Mouse (Mus musculus) heart, adult 18-20 months (tissue): ENCODE data around the gene Ttll12. TPM values are rescaled to one million over a fixed set of nuclear protein-coding genes. Genes with fewer than 3 reads are reported as not detected.

Source experiments
- DNase-seq, 2 experiments: peaks; one replicate each; pipeline ENCODE4 v3.0.0; 2021 to 2022; ENCODE audit warnings: mixed read lengths in 1 of 2
- long read RNA-seq, 2 experiments: library from polyadenylated mRNA; stranded (forward); transcript quantifications; one replicate each; pipeline ENCODE4 v2.0.0; 2021
- total RNA-seq, 2 experiments: library from RNA; stranded (reverse); gene quantifications; 2 replicates each; pipeline ENCODE4 v1.2.3; 2021

Gene Ttll12
- total RNA-seq = 1 to 10 TPM; 6.0 TPM
- long read RNA-seq, experiment 1, transcript Ttll12-201 (14 exons, 3,774 nt) = major isoform, 17 of 19 reads
- long read RNA-seq, experiment 1, partial matches to known transcripts = 1 of 19 reads
- long read RNA-seq, experiment 1, other reads (novel, unspliced or antisense) = 1 of 19 reads
- long read RNA-seq, experiment 2, partial matches to known transcripts = 1 of 5 reads
- long read RNA-seq, experiment 2, other reads (novel, unspliced or antisense) = 2 of 5 reads

DNA sequence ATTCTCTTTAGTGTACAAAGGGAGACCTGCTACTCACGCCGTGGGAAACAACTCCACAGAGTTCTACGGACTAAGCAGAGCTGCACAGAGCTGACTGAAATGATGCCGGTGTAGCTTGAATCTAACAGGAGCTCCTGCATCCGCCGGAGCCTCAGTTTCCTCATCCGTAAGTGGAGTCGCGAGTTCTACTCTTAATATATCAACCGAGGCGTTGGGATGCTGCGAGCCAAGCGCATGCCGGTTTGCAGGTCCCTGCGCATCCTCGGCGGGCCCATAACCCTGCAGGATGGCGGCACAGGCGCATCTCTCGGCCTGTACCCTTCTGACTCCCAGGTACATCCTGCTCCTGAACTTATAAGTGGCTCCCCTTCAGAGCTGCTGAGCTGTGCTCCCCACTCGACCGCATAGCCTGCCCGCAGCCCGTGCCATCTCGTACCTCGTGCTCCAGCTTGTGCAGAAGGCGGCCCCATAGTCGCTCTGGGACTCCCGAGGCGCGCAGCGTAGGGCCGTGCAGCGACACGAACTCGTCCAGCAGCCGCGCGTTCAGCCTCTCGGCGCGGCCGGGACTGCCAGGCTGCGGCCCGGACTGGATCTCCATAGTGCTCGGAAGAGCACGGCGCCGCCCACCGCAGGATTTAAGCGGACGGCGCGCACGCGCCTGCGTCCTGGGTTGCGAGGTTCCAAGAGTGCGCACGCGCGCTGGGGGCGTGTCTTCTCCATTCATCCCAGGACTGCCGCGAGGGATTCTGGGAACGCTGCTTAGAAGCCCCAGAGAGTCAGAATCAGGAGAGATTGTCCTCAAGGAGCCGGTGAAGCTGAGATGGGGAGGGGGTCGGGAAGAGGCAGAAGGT is at the start of gene Ttll12:
Ttll12 (minus strand) TSS at position 645 of the 851 bp plus-strand sequence.
- DNase-seq = peak; percentile 95 to 96

DNA sequence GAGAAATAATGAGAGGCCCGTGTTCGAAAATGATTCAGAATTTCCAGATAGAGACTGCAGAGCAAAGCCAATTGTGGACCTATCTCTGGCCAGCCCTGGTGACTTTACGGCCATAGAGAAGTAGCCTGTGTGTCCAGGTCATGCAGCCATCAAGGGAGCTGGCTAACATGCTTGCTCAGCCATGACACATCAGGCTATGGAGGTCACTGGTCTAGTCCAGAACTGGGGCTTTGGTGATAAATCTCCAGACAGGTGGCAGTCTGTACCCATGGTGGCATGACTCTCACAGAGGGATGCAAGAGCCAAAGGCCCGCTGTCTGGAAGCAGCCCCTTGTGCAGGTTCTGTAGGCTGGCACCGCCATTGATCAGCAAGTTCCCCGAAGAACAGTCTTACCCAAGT is 47.6 kb upstream of the Ttll12 start:
- DNase-seq = no peak

DNA sequence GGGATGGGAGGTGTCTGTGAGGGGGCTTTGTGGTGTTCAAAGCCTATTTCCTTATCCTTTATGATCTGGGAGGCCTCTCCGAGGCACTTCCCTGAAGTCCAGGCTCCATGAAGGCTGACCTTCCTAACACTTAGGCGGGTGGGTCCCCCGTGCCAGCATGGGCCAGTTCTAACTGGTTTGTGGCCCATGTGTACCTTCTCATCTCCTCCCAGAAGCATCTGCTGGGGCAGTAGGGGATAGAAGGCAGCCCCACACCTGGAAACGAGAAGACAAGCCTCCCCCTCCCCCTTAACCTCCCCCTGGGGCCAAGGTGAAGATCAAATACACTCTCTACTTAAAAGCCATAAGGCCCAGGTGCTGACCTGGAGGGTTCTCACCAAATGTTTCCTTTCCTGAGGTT is 45.3 kb upstream of the Ttll12 start:
- no peak for DNase-seq

DNA sequence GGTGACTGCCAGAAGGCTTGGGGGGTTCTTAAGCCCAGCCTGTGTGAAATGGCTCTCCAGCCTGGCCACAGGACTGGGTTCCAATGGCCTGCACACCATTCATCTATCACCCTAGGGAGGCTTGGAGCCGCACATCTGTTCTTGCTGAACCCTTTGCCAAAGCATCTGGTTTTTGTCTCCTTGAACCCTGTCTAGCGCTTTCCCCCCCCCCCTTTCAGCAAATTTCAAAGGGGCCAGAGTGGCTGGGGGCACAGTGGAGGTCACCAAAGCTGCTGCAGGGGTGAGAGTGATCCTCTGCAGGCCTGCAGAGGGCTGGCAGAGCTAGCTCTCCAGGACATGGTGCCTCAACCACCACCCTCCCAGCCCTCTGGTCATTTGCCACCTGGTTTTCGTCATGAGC is 44.2 kb upstream of the Ttll12 start:
- DNase-seq = peak; percentile 24 to 49

DNA sequence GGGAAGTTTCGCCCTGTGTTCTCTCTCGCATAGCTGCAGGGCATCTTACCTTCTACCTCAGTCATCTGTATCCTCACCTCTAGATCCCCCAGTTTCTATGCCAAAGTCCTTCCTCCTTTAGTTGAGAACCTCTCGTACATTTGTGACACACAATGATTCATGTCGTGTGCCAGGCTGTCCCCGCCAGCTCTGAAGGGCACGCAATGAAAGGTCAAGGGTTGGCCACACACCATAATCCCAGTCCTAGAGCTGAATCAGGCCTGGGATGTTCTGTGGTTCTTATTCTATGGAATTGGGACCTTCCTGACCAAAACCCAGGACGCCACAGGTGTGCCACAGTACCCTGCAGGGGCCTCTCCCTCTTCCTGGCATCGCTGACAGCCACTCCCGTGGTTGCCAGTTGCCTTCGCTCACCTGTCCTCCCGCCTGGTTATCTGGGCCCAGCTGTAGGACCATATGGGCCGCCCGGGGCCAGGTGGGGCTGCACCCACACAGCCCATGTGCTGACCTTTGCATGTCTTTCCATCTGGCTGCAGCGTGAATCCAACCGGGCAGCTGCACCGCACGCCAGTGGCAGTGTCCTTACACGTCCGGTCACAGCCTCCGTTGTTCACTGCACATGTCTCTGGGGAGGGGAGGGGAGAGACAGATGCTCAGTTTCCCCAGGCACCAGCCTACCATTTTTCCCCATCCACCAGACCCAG is 43.4 kb upstream of the Ttll12 start:
- DNase-seq = peak in 1 of 2 experiments; percentile 5

DNA sequence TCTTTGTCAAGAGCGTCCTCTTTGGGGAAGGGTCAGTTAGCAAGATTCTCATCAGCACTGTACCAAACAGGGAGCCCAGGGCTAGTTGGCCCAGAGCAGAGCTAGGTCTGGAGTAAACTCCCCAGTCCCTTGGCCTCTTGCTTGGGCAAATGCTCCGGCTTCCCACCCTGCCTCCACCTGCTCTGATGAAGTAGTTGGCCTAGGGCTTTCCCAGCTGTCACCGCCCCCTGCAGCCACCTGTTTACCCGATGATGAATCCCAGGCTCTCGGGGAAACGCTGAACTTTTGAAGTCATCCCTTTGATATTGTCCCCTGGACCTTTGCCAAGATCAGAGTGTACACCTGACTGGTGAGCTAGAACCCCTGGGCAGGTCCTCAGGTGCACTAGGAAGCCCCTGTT is 41.8 kb upstream of the Ttll12 start:
- DNase-seq = no peak

DNA sequence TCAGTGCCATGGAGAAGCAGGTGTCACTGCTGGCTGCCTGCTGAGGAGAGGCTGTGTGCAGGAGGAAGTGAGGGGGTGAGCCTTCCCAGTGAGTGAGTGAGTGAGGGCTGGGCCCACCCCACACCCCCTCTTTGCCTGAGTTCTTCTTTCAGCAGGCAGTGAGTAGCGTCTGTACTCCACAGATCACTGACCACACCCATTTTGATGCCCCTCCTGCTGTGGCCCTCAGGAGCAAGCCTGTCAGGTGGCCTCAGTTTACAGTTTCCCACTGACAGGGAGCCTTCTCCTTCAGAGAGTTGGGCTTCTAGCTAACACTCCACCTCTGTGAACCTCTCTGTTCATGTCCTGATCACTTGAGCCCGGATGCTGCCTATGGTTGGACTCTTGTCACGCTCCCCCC is 40.3 kb upstream of the Ttll12 start:
- no peak for DNase-seq

DNA sequence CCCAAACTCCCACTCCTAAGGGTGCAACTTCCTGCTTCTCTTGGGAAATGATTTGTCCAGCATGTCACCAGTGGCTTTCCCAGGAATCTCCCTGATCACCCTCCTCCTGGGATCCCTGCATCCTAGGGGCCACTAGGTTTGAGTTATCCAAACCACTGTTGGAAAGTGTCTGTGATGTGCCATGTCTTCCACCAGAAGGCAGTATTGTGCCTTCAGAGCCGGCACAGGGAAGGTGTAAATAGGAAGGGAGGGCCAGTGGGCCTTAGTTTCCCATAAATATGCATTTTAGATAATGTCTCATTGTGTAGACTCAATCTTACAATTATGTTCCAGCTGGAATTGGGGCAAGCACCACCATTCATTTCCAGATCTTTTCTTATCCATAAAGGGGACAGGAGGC is 39.1 kb upstream of the Ttll12 start:
- peak in 1 of 2 experiments; percentile 10 for DNase-seq

DNA sequence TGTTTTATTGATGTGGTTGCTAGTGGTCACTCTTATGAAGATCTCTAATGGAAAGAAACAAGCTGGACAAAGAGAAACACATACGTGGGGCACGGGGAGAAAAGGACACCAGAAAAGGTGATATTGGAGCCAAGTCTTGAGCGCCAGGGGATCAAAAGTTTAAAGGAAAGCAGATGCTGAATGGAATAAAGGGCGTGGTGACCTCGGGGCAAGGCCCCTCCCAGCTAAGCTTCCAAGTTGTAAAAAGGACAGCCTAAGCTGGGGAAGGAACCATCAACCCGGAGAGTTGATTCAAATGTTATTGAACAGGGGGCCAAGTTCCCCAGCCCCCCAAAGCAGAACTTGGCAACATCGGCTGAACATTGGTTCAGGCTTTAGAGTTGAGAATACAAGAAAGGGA is 36.1 kb upstream of the Ttll12 start:
- DNase-seq = no peak

DNA sequence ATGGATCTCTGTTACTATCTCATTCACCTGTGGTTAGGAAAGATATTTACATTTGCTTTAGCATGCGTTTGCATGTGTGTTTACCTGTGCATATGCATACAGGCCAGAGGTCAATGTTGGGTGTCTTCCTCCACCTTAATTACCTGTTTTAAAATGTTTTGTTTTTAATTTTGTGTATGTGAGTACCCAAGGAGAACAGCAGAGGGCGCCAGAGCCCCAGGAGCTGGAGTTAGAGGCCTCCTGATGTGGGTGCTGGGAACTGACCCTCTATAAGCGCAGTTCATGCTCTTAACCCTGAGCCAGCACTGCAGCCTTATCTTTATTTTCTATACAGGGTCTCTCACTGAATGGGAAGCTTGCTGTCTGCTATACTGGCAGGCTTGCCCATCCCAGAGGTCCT is 34.8 kb upstream of the Ttll12 start:
- no peak for DNase-seq

DNA sequence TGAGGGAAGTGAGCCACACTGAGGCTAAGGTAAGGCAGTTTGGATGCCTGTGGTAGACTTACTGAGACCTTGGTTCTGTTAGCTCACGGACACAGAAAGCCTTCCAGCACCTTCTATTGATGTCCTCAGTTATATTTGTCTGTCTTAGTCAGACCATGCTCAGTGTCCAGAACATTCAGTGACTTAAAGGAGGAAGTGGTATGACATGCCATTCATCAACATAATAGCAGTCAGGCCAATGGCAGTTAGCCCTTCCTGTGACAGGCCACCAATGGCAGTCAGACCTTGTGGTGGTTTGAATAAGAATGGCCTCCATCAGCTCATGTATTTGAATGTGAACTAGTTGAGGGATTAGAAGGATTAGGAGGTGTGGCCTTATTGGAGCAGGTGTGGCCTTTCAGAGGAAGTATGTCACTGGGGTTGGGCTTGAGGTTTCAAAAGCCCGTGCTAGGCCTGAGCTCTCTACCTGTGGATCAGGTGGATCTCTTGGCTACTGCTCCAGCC is 31.2 kb upstream of the Ttll12 start:
- no peak for DNase-seq

DNA sequence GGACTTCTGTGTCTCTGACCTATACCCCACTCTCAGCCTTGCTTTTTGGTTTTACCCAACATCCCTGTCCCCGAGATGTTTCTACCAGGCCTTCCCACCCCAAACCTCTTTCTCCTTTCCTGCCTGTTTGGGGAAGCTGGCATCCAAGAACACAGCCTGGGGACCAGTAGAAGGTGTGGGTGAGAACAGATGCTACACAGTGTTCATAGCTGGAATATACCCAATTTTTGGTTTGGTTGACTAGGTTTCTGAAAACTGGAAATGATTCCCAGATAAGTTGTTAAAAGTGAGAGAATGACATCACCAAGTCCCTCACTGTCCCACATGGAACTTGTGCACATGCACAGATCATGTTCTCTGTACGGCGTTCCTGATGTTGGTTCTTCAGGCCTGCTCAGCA is 20.3 kb upstream of the Ttll12 start:
- DNase-seq = no peak

DNA sequence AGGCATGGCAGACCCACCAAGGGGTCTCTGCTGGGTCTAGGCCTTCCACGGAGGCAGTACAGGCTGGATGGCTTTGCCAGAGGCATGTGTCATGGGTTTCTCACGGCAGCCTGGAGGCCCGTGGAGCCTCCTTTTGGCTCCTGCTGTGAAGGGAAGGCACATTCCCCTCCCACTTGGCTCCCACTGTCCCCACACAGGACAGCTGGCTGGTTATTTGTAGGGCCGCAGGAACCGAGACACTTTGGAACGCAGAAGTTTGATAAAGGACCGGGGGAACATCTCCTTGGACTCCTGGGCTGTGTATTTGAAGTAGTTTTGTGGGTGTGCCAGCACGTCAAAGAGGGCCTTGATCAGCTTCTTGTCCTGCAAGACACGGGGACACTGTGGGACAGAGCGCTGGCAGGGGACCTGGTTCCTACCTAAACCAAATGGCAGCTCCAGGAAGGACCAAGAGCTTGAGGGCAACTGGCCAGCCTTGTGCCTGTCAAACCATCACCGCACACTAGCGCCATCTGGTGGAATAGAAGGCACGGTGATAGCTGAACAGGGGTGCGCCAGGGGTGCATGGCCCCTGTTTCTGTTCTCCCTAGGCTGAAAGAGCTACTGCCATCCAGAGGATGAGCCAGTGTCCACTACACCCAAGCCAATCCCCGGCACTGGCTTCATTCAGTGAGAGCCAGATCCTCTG is 12.3 kb upstream of the Ttll12 start:
- DNase-seq = peak; percentile 77 to 86

DNA sequence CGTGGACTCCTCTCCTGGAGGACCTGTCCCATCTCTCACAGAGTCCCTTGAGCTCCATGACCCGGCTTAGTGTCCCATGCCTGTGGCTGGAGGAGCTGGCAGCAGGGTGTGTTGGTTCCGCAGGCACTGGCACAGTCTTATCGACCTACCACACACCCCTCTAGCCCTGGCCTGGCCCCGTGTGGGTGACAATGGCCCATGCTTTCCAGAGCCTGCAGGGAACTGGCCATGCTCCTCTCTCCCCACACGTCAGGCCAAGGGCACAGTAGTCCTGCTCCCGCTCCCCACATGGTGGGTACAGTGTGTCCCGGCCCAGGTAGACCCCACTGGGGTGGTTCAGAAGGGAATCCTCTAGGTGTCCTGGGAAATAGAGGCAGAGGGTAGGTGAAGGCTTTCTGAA is 11.7 kb upstream of the Ttll12 start:
- DNase-seq = no peak

DNA sequence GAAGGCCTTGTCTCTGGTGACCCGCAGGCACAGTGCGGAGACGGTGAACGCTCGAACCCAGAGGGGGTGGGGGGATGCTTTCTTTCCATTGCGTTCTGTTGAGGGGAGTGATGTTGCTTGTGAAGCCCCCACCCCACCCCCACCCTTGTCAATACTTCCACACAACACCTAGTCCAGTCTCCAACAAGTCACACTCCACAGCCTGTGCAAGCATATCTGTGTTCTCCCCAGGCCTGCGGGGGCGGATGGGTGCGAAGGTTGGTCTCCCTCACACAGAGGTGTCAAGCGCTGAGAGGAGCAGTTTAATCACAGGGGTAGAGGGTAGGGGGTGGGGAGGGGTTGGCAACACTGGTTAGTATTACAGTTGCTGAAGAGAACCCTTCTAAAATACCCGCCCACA is 11.3 kb upstream of the Ttll12 start:
- DNase-seq = no peak

DNA sequence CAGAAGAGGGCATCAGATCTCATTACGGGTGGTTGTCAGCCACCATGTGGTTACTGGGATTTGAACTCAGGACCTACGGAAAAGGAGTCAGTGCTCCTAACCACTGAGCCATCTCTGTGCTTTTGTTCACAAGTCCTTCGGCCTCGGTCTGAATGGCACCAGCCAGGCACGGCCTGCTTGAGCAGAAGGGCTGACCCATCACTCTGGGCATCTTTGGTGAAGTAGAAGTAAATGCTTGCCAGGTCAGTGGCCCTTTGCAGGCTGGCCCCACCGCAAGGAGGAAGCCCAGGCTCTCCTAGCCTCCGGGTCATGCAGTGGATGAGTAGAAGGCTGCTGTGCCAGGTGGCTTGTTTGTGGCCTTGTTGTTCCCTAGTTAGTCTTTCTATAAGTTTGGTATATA is 8.5 kb upstream of the Ttll12 start:
- no peak for DNase-seq

DNA sequence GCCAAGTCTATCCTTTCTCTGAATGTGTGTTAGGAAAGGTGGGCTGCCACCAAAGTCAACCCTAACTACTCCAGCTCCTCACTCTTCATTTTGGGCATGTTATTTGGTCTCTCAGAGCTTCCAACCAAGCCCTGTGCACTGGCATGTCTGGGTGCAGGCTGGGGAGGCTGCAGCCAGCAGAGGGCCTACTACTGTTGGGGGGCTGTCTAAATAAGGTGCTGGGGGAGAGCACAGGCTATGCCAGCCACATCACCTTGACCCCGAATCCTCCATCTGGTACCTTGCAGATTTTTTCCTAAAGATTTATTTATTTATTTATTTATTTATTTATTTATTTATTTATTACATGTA is 8.1 kb upstream of the Ttll12 start:
- DNase-seq = no peak

DNA sequence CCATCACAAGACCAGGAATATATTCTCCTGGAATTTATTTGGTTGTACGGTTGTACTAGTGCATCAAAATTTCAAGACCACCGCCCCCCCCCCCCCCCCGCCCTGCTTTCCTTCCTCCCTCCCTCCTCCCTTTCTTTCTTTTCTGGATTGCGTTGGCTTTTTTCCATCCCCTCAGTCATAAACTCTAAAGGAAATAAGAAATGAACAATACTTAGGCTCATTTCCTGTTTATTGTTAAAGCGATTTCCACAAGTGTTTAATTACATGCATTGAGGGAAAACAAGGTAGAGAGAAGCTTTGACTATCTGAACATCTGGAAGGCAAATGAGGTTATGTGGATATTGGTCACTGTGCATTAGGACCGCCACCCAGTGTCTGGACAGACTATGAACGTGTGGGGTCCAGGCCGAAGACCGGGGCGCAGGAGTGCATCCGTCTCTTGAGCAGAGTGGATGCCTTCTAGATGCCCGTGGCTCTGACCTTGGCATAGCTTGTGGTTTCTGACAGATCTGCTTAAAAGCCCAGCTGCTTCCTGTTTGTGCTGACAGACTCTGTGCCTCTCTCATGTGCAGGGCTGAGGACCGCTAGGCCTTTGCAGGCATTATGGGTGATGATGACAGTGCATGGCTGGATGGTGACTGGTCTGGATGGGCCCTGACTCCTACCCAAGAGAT is 7.6 kb upstream of the Ttll12 start:
- peak; percentile 27 to 72 for DNase-seq

DNA sequence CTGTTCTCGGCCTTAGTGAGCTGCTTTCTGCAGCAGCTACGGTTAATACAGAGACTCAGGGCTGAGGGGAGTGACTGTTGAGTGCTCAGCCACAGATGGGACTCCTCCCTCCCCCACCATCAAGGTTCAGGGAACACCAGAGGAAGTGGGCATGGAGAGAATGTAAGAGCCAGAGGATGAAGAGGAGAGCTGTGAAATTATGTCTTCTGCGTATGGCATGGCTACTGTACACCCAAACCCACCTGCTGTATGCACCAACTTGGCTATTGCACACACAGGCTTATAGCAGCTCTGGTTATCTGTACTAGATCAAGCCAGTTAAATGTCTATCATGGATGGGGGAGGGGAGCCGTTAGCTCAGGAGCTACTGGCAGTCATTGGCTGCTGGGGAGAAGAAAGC is 6.2 kb upstream of the Ttll12 start:
- DNase-seq = no peak

DNA sequence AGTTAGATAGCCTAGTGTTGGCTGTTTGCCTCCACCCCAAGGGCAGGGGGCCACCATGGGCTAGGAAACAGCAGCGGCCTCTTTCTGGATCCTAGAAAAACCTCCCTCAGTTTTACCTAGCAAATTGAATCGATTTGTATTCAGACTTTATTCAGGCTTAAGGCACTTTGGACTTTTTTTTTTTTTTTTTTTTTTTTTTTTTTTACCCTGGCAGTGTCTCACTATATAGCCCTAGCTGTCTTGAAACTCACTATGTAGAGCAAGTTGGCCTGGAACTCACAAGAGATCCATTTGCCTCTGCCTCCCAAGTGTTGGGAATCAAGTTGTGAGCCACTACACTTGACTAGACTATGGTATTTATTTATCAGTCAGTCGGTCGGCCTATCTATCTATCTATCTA is 1.9 kb upstream of the Ttll12 start:
- DNase-seq = no peak

DNA sequence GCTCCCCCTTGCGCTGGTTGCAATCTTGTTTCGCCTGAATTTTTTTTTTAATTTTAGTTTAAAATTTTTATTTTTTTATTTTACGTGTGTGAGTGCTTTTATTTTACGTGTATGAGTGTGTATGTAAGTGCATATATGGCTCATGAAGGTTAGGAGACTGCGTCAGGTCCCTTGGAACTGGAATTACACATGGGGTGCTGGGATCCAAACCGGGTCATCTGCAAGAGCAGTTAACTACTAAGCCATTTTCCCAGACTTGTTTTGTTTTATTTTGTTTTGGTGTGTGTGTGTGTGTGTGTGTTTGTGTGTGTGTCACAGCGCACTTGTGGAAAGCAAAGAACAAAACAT is 381 bp upstream of the Ttll12 start:
- DNase-seq = no peak
